In genomic region chrX:141855684-141856396, GRCm38 (mm10) we compare ENCODE assay signal across 29 mouse cellular contexts. TPM values are rescaled to one million over a fixed set of nuclear protein-coding genes. Genes with fewer than 3 reads are reported as not detected.
DNase-seq lines count a peak whose midpoint lies in the region; ATAC-seq and TF ChIP-seq lines count a peak whose summit lies in the region.
"Had no signal": no experiment of that assay in that cellular context is flagged by ENCODE, and none has a peak within 500 bp of the region (broad histone marks: within the 10 kb centered on the region; RNA-seq: fewer than 3 reads in every experiment).

No protein-coding gene starts in this region.

- 31% methylated on average over 6 of the region's 6 CpGs for WGBS in hindbrain, embryonic 10.5 days
- 34% methylated on average over 6 of the region's 6 CpGs for WGBS in hindbrain, postnatal 0 days
- 39% methylated on average over 6 of the region's 6 CpGs for WGBS in forebrain, embryonic 12.5 days
- 31% methylated on average over 6 of the region's 6 CpGs for WGBS in hindbrain, embryonic 13.5 days
- 24% methylated on average over 6 of the region's 6 CpGs for WGBS in midbrain, embryonic 15.5 days
- 32% methylated on average over 6 of the region's 6 CpGs for WGBS in liver, embryonic 12.5 days (ENCODE audit: insufficient replicate concordance)

- H3K27ac ChIP-seq in hindbrain, embryonic 10.5 days: peak overlapping the region; percentile 72
- no peak overlapping the region for H3K27ac ChIP-seq in hindbrain, postnatal 0 days
- H3K27ac ChIP-seq in forebrain, embryonic 12.5 days: peak overlapping the region; percentile 31; the same call in 1 of the 2 replicates
- H3K27ac ChIP-seq in hindbrain, embryonic 13.5 days: no peak overlapping the region; the same call in 1 of the 2 replicates
- 0 out of 2 replicates have a peak overlapping the region, but pooled peaks have one; percentile 17 for H3K27ac ChIP-seq in midbrain, embryonic 15.5 days
- no peak overlapping the region for H3K27ac ChIP-seq in liver, embryonic 12.5 days
- H3K27ac ChIP-seq: embryonic facial prominence, embryonic 10.5 days; heart, adult 2 months; kidney, postnatal 0 days; liver, embryonic 15.5 days; stomach, postnatal 0 days had no signal

- no peak overlapping the region for H3K4me2 ChIP-seq in hindbrain, postnatal 0 days (ENCODE audit: low read depth, low read length)
- H3K4me2 ChIP-seq in forebrain, embryonic 12.5 days: peak overlapping the region; percentile 8; the same call in 1 of the 2 replicates
- no peak overlapping the region for H3K4me2 ChIP-seq in hindbrain, embryonic 13.5 days
- no peak overlapping the region for H3K4me2 ChIP-seq in midbrain, embryonic 15.5 days
- H3K4me2 ChIP-seq in liver, embryonic 12.5 days: no peak overlapping the region
- H3K4me2 ChIP-seq: liver, embryonic 15.5 days had no signal

- no peak for DNase-seq in hindbrain, embryonic 10.5 days (ENCODE audit: low spot score)
- DNase-seq in hindbrain, postnatal 0 days (ENCODE audit: low spot score): no peak
- no peak for DNase-seq in layer of hippocampus, postnatal 10 days (ENCODE audit: low spot score in 2 of 2)
- DNase-seq in gastrocnemius, adult 8-10 months (ENCODE audit: low spot score in 2 of 2): no peak
- DNase-seq: adrenal gland, postnatal 25 days; cerebellum, adult 11-12 months; cerebellum, postnatal 14 days; gastrocnemius, postnatal 14 days; heart, adult 2 months; kidney, adult 18-20 months; layer of hippocampus, postnatal 36 days; right cerebral cortex, adult 18-20 months had no signal

- no peaks in the 10 kb centered on the region for H3K36me3 ChIP-seq in hindbrain, embryonic 10.5 days
- no peaks in the 10 kb centered on the region for H3K36me3 ChIP-seq in hindbrain, postnatal 0 days (ENCODE audit: insufficient read depth, low read length)
- H3K36me3 ChIP-seq in forebrain, embryonic 12.5 days (replicated peaks): no peaks in the 10 kb centered on the region
- no peaks in the 10 kb centered on the region for H3K36me3 ChIP-seq in hindbrain, embryonic 13.5 days
- no peaks in the 10 kb centered on the region for H3K36me3 ChIP-seq in midbrain, embryonic 15.5 days (replicated peaks)
- H3K36me3 ChIP-seq in liver, embryonic 12.5 days: no peaks in the 10 kb centered on the region
- H3K36me3 ChIP-seq: embryonic facial prominence, embryonic 10.5 days; liver, embryonic 15.5 days had no signal

- H3K9ac ChIP-seq in hindbrain, postnatal 0 days (replicated peaks; ENCODE audit: low read length): no peak overlapping the region
- H3K9ac ChIP-seq in forebrain, embryonic 12.5 days: no peak overlapping the region
- no peak overlapping the region for H3K9ac ChIP-seq in hindbrain, embryonic 13.5 days
- H3K9ac ChIP-seq in midbrain, embryonic 15.5 days: no peak overlapping the region
- no peak overlapping the region for H3K9ac ChIP-seq in liver, embryonic 12.5 days
- H3K9ac ChIP-seq: liver, embryonic 15.5 days had no signal

- peaks cover 34% of the 10 kb centered on the region for H3K27me3 ChIP-seq in hindbrain, embryonic 10.5 days (ENCODE audit: insufficient read depth, poor library complexity, severe bottlenecking)
- H3K27me3 ChIP-seq in hindbrain, postnatal 0 days (ENCODE audit: insufficient read depth, low read length): no peaks in the 10 kb centered on the region
- H3K27me3 ChIP-seq in forebrain, embryonic 12.5 days: peaks cover 9% of the 10 kb centered on the region
- peaks cover 16% of the 10 kb centered on the region; the same call in 1 of the 2 replicates for H3K27me3 ChIP-seq in hindbrain, embryonic 13.5 days
- 0 out of 2 replicates have a peak, but pooled peaks cover 5% of the 10 kb centered on the region for H3K27me3 ChIP-seq in midbrain, embryonic 15.5 days (replicated peaks)
- H3K27me3 ChIP-seq in liver, embryonic 12.5 days (replicated peaks): no peaks in the 10 kb centered on the region
- H3K27me3 ChIP-seq: CH12.LX; liver, embryonic 15.5 days had no signal

- H3K4me1 ChIP-seq in hindbrain, embryonic 10.5 days (replicated peaks): no peaks in the 10 kb centered on the region; the same call in 1 of the 2 replicates
- H3K4me1 ChIP-seq in hindbrain, postnatal 0 days (ENCODE audit: insufficient read depth, low read length): no peaks in the 10 kb centered on the region
- H3K4me1 ChIP-seq in forebrain, embryonic 12.5 days: no peaks in the 10 kb centered on the region
- no peaks in the 10 kb centered on the region for H3K4me1 ChIP-seq in hindbrain, embryonic 13.5 days (replicated peaks)
- no peaks in the 10 kb centered on the region for H3K4me1 ChIP-seq in midbrain, embryonic 15.5 days
- no peaks in the 10 kb centered on the region for H3K4me1 ChIP-seq in liver, embryonic 12.5 days
- H3K4me1 ChIP-seq: embryonic facial prominence, embryonic 10.5 days; liver, embryonic 15.5 days had no signal

- H3K9me3 ChIP-seq in hindbrain, embryonic 10.5 days: no peaks in the 10 kb centered on the region
- H3K9me3 ChIP-seq in hindbrain, postnatal 0 days (ENCODE audit: low read length): no peaks in the 10 kb centered on the region
- no peaks in the 10 kb centered on the region for H3K9me3 ChIP-seq in forebrain, embryonic 12.5 days
- H3K9me3 ChIP-seq in hindbrain, embryonic 13.5 days: no peaks in the 10 kb centered on the region
- H3K9me3 ChIP-seq in midbrain, embryonic 15.5 days: no peaks in the 10 kb centered on the region
- H3K9me3 ChIP-seq in liver, embryonic 12.5 days (replicated peaks): no peaks in the 10 kb centered on the region
- H3K9me3 ChIP-seq: embryonic facial prominence, embryonic 10.5 days; liver, embryonic 15.5 days had no signal

- no peak for ATAC-seq in hindbrain, postnatal 0 days
- ATAC-seq in forebrain, embryonic 12.5 days (ENCODE audit: low FRiP score): peak; percentile 88
- peak; percentile 72; the same call in 1 of the 2 replicates for ATAC-seq in hindbrain, embryonic 13.5 days (ENCODE audit: low FRiP score)
- ATAC-seq in midbrain, embryonic 15.5 days (replicated peaks): peak; percentile 63; the same call in 1 of the 2 replicates
- ATAC-seq in liver, embryonic 12.5 days: no peak

- TF ChIP-seq CTCF in hindbrain, postnatal 0 days (IDR thresholded peaks at IDR 0.05; ENCODE audit: low read depth): no peak

- H3K4me3 ChIP-seq in hindbrain, embryonic 10.5 days: no peak overlapping the region
- no peak overlapping the region for H3K4me3 ChIP-seq in hindbrain, postnatal 0 days (ENCODE audit: low read length)
- no peak overlapping the region for H3K4me3 ChIP-seq in forebrain, embryonic 12.5 days (replicated peaks)
- no peak overlapping the region for H3K4me3 ChIP-seq in hindbrain, embryonic 13.5 days
- H3K4me3 ChIP-seq in midbrain, embryonic 15.5 days: no peak overlapping the region
- no peak overlapping the region for H3K4me3 ChIP-seq in liver, embryonic 12.5 days
- H3K4me3 ChIP-seq: embryonic facial prominence, embryonic 10.5 days; heart, adult 2 months; liver, embryonic 15.5 days had no signal

RNA-seq across cellular contexts. Expression of gene Gm15294, which starts 19.2 kb away (rescaled TPM):
- polyA plus RNA-seq in hindbrain, embryonic 10.5 days (2016; fragmentation: Nextera tagmentation; extraction: Ambion mirVana): 0.34 and 0.92 TPM in 2 replicates
- total RNA-seq in hindbrain, postnatal 0 days (2014; rRNA removed): not detected in 2 replicates
- polyA plus RNA-seq in hindbrain, postnatal 0 days (2015; fragmentation: Nextera tagmentation; extraction: Ambion mirVana): not detected in 2 replicates
- not detected in 2 replicates for polyA plus RNA-seq in forebrain, embryonic 12.5 days (2016; fragmentation: Nextera tagmentation; extraction: Ambion mirVana)
- not detected in 2 replicates for polyA plus RNA-seq in hindbrain, embryonic 13.5 days (2015; fragmentation: Nextera tagmentation; extraction: Ambion mirVana)
- not detected in 2 replicates for polyA plus RNA-seq in midbrain, embryonic 15.5 days (2015; fragmentation: Nextera tagmentation; extraction: Ambion mirVana)
- total RNA-seq in layer of hippocampus, postnatal 10 days (2021): not detected
- not detected for total RNA-seq in gastrocnemius, adult 8-10 months (2022)
- polyA plus RNA-seq in liver, embryonic 12.5 days (2016; fragmentation: Nextera tagmentation; extraction: Ambion mirVana): not detected in 2 replicates
- total RNA-seq: adrenal gland, postnatal 25 days; CH12.LX; gastrocnemius, postnatal 14 days; heart, adult 2 months; hematopoietic stem cell, adult 5-6 weeks; layer of hippocampus, adult 18-20 months; layer of hippocampus, postnatal 36 days; left cerebral cortex, postnatal 14 days; MEL; monocyte, adult 5-6 weeks had no signal
- polyA plus RNA-seq: heart, adult 2 months; limb, embryonic 14.5 days; liver, embryonic 15.5 days; lung, embryonic 16.5 days; stomach, postnatal 0 days; thymus, postnatal 0 days had no signal

Comparison
In these comparisons a context has a peak if more than half of its experiments do, and no peak if none do; other contexts are left out.
1. H3K27ac ChIP-seq: peak in hindbrain, embryonic 10.5 days (single experiment), forebrain, embryonic 12.5 days (single experiment) and midbrain, embryonic 15.5 days (single experiment); none in hindbrain, postnatal 0 days (single experiment), hindbrain, embryonic 13.5 days (single experiment) and liver, embryonic 12.5 days (single experiment).
2. ATAC-seq: peak in forebrain, embryonic 12.5 days (single experiment), hindbrain, embryonic 13.5 days (single experiment) and midbrain, embryonic 15.5 days (single experiment); none in hindbrain, postnatal 0 days (single experiment) and liver, embryonic 12.5 days (single experiment).